Mouse (Mus musculus) midbrain, embryonic 13.5 days (tissue): ENCODE measurements at regions not wholly inside any gene's neighbourhood (a gene's known extent, or its start where the extent isn't known, plus 50 kb on each side); places are given as distances from the start of the nearest gene placed in this dataset.

Experiments
- ATAC-seq: fragments of 200-750 bp; cut with Nextera tagmentation; 2 replicates; pipeline ENCODE4 v1.8.0; 2017; ENCODE audit warnings: mild to moderate bottlenecking, moderate TSS enrichment, moderate library complexity
- H3K27ac ChIP-seq: fragments of 300-500 bp; sonication (generic); 2 replicates; pipeline ENCODE4 v1.5.1; 2015; ENCODE audit warnings: inconsistent platforms, mild to moderate bottlenecking, moderate library complexity
- H3K27me3 ChIP-seq: fragments of 300-500 bp; sonication (generic); 2 replicates; pipeline ENCODE4 v1.6.1; 2015; ENCODE audit warnings: mild to moderate bottlenecking, inconsistent platforms
- H3K36me3 ChIP-seq: fragments of 300-500 bp; sonication (generic); 2 replicates; pipeline ENCODE4 v1.6.1; 2015; ENCODE audit warnings: mild to moderate bottlenecking, inconsistent platforms
- H3K4me1 ChIP-seq: fragments of 300-500 bp; sonication (generic); replicated peaks from 2 replicates; pipeline ENCODE4 v1.6.1; 2015; ENCODE audit warnings: inconsistent platforms
- H3K4me2 ChIP-seq: fragments of 300-500 bp; sonication (generic); replicated peaks from 2 replicates; pipeline ENCODE4 v1.6.1; 2015; ENCODE audit warnings: moderate library complexity, mild to moderate bottlenecking, inconsistent platforms
- H3K4me3 ChIP-seq: fragments of 300-500 bp; sonication (generic); replicated peaks from 2 replicates; pipeline ENCODE4 v1.5.1; 2015; ENCODE audit warnings: mild to moderate bottlenecking, inconsistent platforms
- H3K9ac ChIP-seq: fragments of 300-500 bp; sonication (generic); replicated peaks from 2 replicates; pipeline ENCODE4 v1.6.1; 2015; ENCODE audit warnings: mild to moderate bottlenecking, inconsistent platforms
- H3K9me3 ChIP-seq: fragments of 300-500 bp; sonication (generic); 2 replicates; pipeline ENCODE4 v1.6.1; 2016; ENCODE audit warnings: mild to moderate bottlenecking, inconsistent platforms
- WGBS: fragments of 180-500 bp; shearing (Covaris S2); methylation state at CpG from one replicate; pipeline ENCODE4 v1.1.7; 2015; 5-methylcytosine and 5-hydroxymethylcytosine counted together

- H3K9me3 ChIP-seq = no peaks in the 10 kb centered on the region
- ATAC-seq = no peak
- H3K27ac ChIP-seq = no peak overlapping the region
- H3K4me3 ChIP-seq = no peak overlapping the region
- no peaks in the 10 kb centered on the region for H3K4me1 ChIP-seq
- no peaks in the 10 kb centered on the region for H3K36me3 ChIP-seq
- H3K4me2 ChIP-seq = no peak overlapping the region
- H3K9ac ChIP-seq = no peak overlapping the region
- 95% methylated on average over 2 of the region's 2 CpGs for WGBS
- no peaks in the 10 kb centered on the region for H3K27me3 ChIP-seq
Observed at GRCm38 (mm10) chr17:68916531-68916930, 90.1 kb downstream of the Tmem200c start.

- no peaks in the 10 kb centered on the region for H3K9me3 ChIP-seq
- 92% methylated on average over 5 of the region's 5 CpGs for WGBS
- H3K4me2 ChIP-seq = no peak overlapping the region
- no peaks in the 10 kb centered on the region for H3K27me3 ChIP-seq
- H3K27ac ChIP-seq = no peak overlapping the region
- no peaks in the 10 kb centered on the region for H3K36me3 ChIP-seq
- no peaks in the 10 kb centered on the region for H3K4me1 ChIP-seq
- H3K4me3 ChIP-seq = no peak overlapping the region
- ATAC-seq = no peak
- no peak overlapping the region for H3K9ac ChIP-seq
Observed at GRCm38 (mm10) chr17:68918228-68918627, 91.8 kb downstream of the Tmem200c start.

- no peak overlapping the region for H3K9ac ChIP-seq
- 81% methylated on average over 5 of the region's 5 CpGs for WGBS
- no peaks in the 10 kb centered on the region for H3K27me3 ChIP-seq
- no peak overlapping the region for H3K27ac ChIP-seq
- no peak overlapping the region for H3K4me3 ChIP-seq
- no peaks in the 10 kb centered on the region for H3K9me3 ChIP-seq
- H3K4me1 ChIP-seq = no peaks in the 10 kb centered on the region
- H3K4me2 ChIP-seq = no peak overlapping the region
- no peak for ATAC-seq
- H3K36me3 ChIP-seq = no peaks in the 10 kb centered on the region
Observed at GRCm38 (mm10) chr17:68923271-68923670, 96.8 kb downstream of the Tmem200c start.

GRCm38 (mm10) chr17:68927418-68927817, 101.0 kb downstream of the Tmem200c start:
- Histone ChIP-seq H3K4me3 (no peak overlapping the region), H3K27ac (no peak overlapping the region), H3K36me3 (no peaks in the 10 kb centered on the region), H3K4me1 (no peaks in the 10 kb centered on the region), H3K9ac (no peak overlapping the region), H3K27me3 (no peaks in the 10 kb centered on the region), H3K4me2 (no peak overlapping the region), H3K9me3 (no peaks in the 10 kb centered on the region)
- 83% methylated on average over 6 of the region's 6 CpGs for WGBS
- no peak for ATAC-seq

- H3K4me1 ChIP-seq = no peaks in the 10 kb centered on the region
- WGBS = 71% methylated on average over 6 of the region's 6 CpGs
- H3K4me2 ChIP-seq = no peak overlapping the region
- H3K9ac ChIP-seq = no peak overlapping the region
- no peaks in the 10 kb centered on the region for H3K9me3 ChIP-seq
- no peak overlapping the region for H3K27ac ChIP-seq
- no peaks in the 10 kb centered on the region for H3K27me3 ChIP-seq
- ATAC-seq = no peak
- no peak overlapping the region for H3K4me3 ChIP-seq
- no peaks in the 10 kb centered on the region for H3K36me3 ChIP-seq
Observed at GRCm38 (mm10) chr17:68928691-68929090, 102.3 kb downstream of the Tmem200c start.

- H3K36me3 ChIP-seq = no peaks in the 10 kb centered on the region
- H3K9me3 ChIP-seq = no peaks in the 10 kb centered on the region
- no peaks in the 10 kb centered on the region for H3K27me3 ChIP-seq
- H3K27ac ChIP-seq = no peak overlapping the region
- no peak overlapping the region for H3K4me3 ChIP-seq
- H3K9ac ChIP-seq = no peak overlapping the region
- no peak for ATAC-seq
- H3K4me2 ChIP-seq = no peak overlapping the region
- H3K4me1 ChIP-seq = no peaks in the 10 kb centered on the region
- 93% methylated on average over 7 of the region's 7 CpGs for WGBS
Observed at GRCm38 (mm10) chr17:68933265-68933664, 106.8 kb downstream of the Tmem200c start.

- Histone ChIP-seq H3K9me3 (no peaks in the 10 kb centered on the region), H3K27ac (no peak overlapping the region), H3K9ac (no peak overlapping the region), H3K4me1 (no peaks in the 10 kb centered on the region), H3K36me3 (no peaks in the 10 kb centered on the region), H3K4me3 (no peak overlapping the region), H3K4me2 (no peak overlapping the region), H3K27me3 (no peaks in the 10 kb centered on the region)
- WGBS = 85% methylated on average over 10 of the region's 10 CpGs
- ATAC-seq = no peak
Observed at GRCm38 (mm10) chr17:68934066-68934465, 107.6 kb downstream of the Tmem200c start.

GRCm38 (mm10) chr17:68936016-68936415, 109.6 kb downstream of the Tmem200c start:
- 57% methylated on average over 4 of the region's 4 CpGs for WGBS
- Histone ChIP-seq H3K27ac (no peak overlapping the region), H3K4me3 (no peak overlapping the region), H3K4me1 (no peaks in the 10 kb centered on the region), H3K9me3 (no peaks in the 10 kb centered on the region), H3K27me3 (no peaks in the 10 kb centered on the region), H3K9ac (no peak overlapping the region), H3K36me3 (no peaks in the 10 kb centered on the region), H3K4me2 (no peak overlapping the region)
- ATAC-seq = peak; percentile 34; the same call in 1 of the 2 replicates

GRCm38 (mm10) chr17:68956275-68956674, 119.2 kb upstream of the Epb41l3 start:
- no peaks in the 10 kb centered on the region for H3K4me1 ChIP-seq
- no peak overlapping the region for H3K9ac ChIP-seq
- H3K4me3 ChIP-seq = no peak overlapping the region
- H3K36me3 ChIP-seq = no peaks in the 10 kb centered on the region
- no peaks in the 10 kb centered on the region for H3K27me3 ChIP-seq
- H3K4me2 ChIP-seq = no peak overlapping the region
- WGBS = 95% methylated on average over 2 of the region's 2 CpGs
- H3K9me3 ChIP-seq = no peaks in the 10 kb centered on the region
- no peak for ATAC-seq
- H3K27ac ChIP-seq = no peak overlapping the region

- Histone ChIP-seq H3K4me3 (no peak overlapping the region), H3K9me3 (no peaks in the 10 kb centered on the region), H3K4me1 (no peaks in the 10 kb centered on the region), H3K27me3 (no peaks in the 10 kb centered on the region), H3K27ac (no peak overlapping the region), H3K36me3 (no peaks in the 10 kb centered on the region), H3K9ac (no peak overlapping the region), H3K4me2 (no peak overlapping the region)
- no peak for ATAC-seq
- WGBS = 81% methylated on average over 2 of the region's 2 CpGs
Observed at GRCm38 (mm10) chr17:68961160-68961559, 114.3 kb upstream of the Epb41l3 start.

GRCm38 (mm10) chr17:68975606-68976005, 99.9 kb upstream of the Epb41l3 start:
- Histone ChIP-seq H3K27me3 (no peaks in the 10 kb centered on the region), H3K4me2 (no peak overlapping the region), H3K9ac (no peak overlapping the region), H3K9me3 (no peaks in the 10 kb centered on the region), H3K4me1 (no peaks in the 10 kb centered on the region), H3K36me3 (no peaks in the 10 kb centered on the region), H3K27ac (no peak overlapping the region), H3K4me3 (no peak overlapping the region)
- no peak for ATAC-seq
- 84% methylated on average over 13 of the region's 13 CpGs for WGBS

- no peaks in the 10 kb centered on the region for H3K36me3 ChIP-seq
- no peaks in the 10 kb centered on the region for H3K9me3 ChIP-seq
- H3K4me1 ChIP-seq = no peaks in the 10 kb centered on the region
- no peak overlapping the region for H3K9ac ChIP-seq
- no peak overlapping the region for H3K4me3 ChIP-seq
- no peak overlapping the region for H3K4me2 ChIP-seq
- H3K27me3 ChIP-seq = no peaks in the 10 kb centered on the region
- 84% methylated on average over 9 of the region's 9 CpGs for WGBS
- H3K27ac ChIP-seq = no peak overlapping the region
- no peak for ATAC-seq
Observed at GRCm38 (mm10) chr17:68978151-68978550, 97.3 kb upstream of the Epb41l3 start.

- Histone ChIP-seq H3K9me3 (no peaks in the 10 kb centered on the region), H3K4me2 (no peak overlapping the region), H3K9ac (no peak overlapping the region), H3K4me1 (no peaks in the 10 kb centered on the region), H3K4me3 (no peak overlapping the region), H3K27ac (no peak overlapping the region), H3K36me3 (no peaks in the 10 kb centered on the region), H3K27me3 (no peaks in the 10 kb centered on the region)
- no peak for ATAC-seq
- 88% methylated on average over 11 of the region's 11 CpGs for WGBS
Observed at GRCm38 (mm10) chr17:68981120-68981519, 94.4 kb upstream of the Epb41l3 start.
